Mouse (Mus musculus) brain, embryonic 14.5 days (tissue): ENCODE results near the gene Olfr1493-ps1.

Experiments
- CTCF ChIP-seq: fragments of 200-500 bp; IDR thresholded peaks from 2 replicates; pipeline ENCODE4 v1.5.1; 2012; ENCODE audit warnings: inconsistent platforms, mild to moderate bottlenecking, moderate library complexity, borderline replicate concordance; ENCODE audit not compliant: insufficient read depth, insufficient read length; ENCODE audit errors: extremely low read depth
- POLR2A ChIP-seq: fragments of 200-500 bp; IDR thresholded peaks from 2 replicates; pipeline ENCODE4 v1.6.1; 2012; ENCODE audit warnings: mild to moderate bottlenecking, inconsistent platforms, borderline replicate concordance; ENCODE audit not compliant: poor library complexity, insufficient read depth, insufficient read length, severe bottlenecking; ENCODE audit errors: extremely low read depth

DNA sequence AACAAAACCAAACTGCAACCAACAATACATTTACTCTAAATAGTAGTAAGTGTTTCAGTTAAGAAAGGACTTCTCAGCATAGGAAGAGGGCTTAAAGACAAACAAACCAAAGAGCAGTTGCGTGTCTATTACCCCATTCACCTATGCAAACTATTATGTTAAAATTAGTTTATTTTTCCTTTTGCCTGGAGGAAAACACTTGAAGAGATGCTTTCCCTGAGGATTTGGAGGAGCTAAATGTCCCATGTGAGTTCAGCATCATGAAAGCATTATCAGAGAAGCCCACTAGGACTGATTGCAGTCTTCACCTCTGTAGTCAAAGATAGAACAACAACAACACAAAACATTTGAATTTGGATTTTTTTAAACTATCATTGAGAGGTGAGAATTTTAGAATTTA lies 54.5 kb downstream of the Olfr1493-ps1 start, which contains the start of gene Olfr1496:
- no peak for TF ChIP-seq CTCF
- no peak for TF ChIP-seq POLR2A
